Mouse (Mus musculus): ENCODE results near the gene Olfr1198. TPM values are rescaled to one million over a fixed set of nuclear protein-coding genes. Genes with fewer than 3 reads are reported as not detected.

The Olfr1198 gene
- not detected for total RNA-seq (2023)

DNA sequence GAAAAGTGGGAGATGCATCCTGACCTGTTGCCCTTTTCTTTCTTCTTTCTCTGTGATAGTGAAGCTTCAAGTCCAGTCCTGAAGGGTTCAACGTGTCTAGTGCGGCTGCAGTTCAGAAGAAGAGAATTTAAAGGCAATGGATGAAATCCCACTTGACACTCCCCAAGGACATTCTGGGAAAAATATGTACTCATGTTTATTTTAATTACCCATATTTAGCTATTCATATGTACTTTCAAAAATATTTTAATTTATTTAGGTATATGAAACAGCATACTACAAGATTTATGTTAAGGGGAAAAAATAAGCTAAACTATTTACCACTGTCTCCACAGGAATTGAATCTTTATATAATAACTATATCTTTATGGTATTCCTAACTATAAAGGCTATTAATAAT is at the start of gene Olfr1198:
Olfr1198 (minus strand) TSS at position 101 of the 400 bp plus-strand sequence.

DNA sequence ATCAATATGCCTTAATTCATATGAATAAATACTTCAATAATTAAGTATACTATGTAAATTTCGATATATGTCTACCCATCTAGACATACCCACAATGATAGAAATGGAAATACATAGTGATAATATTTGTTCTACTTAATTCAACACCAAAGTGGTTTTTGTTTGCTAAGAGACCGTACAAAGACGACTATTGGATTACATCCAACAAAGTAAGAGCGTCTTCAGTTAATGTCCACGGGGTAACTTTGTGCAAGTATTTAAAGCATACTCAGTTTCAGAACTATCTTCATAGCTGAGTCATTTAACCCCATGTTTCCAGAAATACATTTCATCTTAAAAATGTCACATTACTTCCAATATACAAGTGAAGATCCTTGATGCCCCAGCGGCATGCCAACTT is 41.6 kb upstream of the Olfr1198 start, which contains the start of gene Olfr1201:
Olfr1201 (plus strand) TSS at position 301 of the 400 bp plus-strand sequence.

DNA sequence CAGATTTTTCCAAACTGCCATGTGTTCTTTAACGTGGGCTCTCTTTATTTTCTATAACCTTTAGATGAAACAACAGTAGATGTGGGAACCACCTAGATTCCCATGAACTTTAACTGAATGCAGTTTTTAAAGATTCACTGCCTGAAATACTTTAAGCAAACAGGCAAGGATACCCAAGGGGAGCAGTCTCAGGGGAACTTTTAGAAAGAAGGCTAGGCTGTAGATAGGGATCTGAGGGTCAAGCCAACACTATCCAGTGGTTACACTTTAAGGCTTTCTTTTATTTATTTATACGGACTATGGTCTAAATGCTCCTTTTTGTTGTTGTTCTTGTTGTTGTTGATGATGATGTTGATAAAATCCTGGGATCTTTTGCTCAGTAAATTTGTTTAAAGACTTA is 19.2 kb upstream of the Olfr1198 start, which contains the start of gene Olfr1200:
Olfr1200 (minus strand) TSS at position 101 of the 400 bp plus-strand sequence.

DNA sequence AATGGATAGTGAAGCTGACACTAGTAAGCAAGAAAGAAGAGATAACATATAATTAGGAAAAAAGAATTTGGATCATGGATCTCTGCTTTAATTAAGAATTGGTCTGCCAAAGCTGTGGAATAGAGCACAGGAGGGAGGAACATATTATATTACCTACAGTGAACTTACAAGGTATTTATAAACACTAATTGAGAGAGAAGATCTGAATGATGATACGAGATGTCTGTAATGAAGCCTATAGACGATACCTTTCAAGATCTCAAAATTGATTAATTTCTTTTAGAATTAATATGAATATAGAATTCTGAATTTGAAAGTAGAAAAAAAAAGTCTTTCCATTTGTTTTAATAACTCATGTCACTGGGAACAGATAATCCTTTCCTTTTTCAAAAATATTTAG is 9.2 kb upstream of the Olfr1198 start, which contains the start of gene Olfr1199:
Olfr1199 (minus strand) TSS at position 101 of the 400 bp plus-strand sequence.

DNA sequence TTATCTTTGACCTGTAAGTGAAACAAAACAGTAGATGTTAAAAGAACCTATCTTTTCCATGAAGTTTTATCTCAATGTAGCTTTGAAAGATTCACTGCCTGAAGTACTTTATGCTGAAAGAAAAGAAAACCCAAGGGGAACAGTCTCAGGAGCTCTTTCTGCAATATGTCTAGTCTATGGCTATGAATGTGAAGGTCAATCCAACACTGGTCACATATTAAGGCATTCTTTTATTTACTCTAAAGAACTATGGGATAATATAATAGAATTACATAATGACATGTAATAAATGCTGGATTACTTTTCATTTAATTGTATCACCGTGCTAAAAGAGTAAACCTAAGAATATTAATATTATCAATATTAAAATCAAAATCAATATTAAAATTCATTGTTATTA is 18.9 kb downstream of the Olfr1198 start, which contains the start of gene Olfr1197:
Olfr1197 (minus strand) TSS at position 101 of the 400 bp plus-strand sequence.

DNA sequence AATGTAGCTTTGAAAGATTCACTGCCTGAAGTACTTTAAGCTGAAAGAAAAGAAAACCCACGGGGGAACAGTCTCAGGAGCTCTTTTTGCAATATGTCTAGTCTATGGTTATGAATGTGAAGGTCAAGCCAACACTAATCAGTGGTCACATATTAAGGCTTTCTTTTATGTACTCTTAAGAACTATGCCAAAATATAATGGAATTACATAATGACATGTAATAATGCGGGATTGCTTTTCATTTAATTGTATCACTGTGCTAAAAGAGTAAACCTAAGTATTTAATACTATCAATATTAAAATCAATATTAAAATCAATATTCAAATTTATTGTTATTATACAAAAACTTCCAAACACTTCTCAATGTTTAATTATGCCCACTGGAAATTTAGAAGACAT is 46.7 kb downstream of the Olfr1198 start, which contains the start of gene Olfr1196:
Olfr1196 (minus strand) TSS at position 101 of the 400 bp plus-strand sequence.

Other genes starting within 250 kb of the Olfr1198 start
- not detected for gene Olfr1186, start 232.8 kb downstream of the Olfr1198 start, total RNA-seq (2023)
- gene Olfr1188, start 194.4 kb downstream of the Olfr1198 start, total RNA-seq (2023), result not detected
- gene Olfr1189, start 164.9 kb downstream of the Olfr1198 start, total RNA-seq (2023), result not detected
- gene Olfr1191-ps1, start 110.8 kb downstream of the Olfr1198 start, total RNA-seq (2023), result 0.12 TPM
- gene Olfr1192-ps1, start 102.9 kb downstream of the Olfr1198 start, total RNA-seq (2023), result not detected
- gene Olfr1193, start 75.7 kb downstream of the Olfr1198 start, total RNA-seq (2023), result not detected
- gene Olfr1195, start 62.2 kb downstream of the Olfr1198 start, total RNA-seq (2023), result not detected
- gene Olfr1196, start 46.8 kb downstream of the Olfr1198 start, total RNA-seq (2023), result not detected
- gene Olfr1197, start 19.0 kb downstream of the Olfr1198 start, total RNA-seq (2023), result not detected
- gene Olfr1199, start 9.1 kb upstream of the Olfr1198 start, total RNA-seq (2023), result not detected
- not detected for gene Olfr1200, start 19.1 kb upstream of the Olfr1198 start, total RNA-seq (2023)
- not detected for gene Olfr1201, start 41.7 kb upstream of the Olfr1198 start, total RNA-seq (2023)
- not detected for gene Olfr1202, start 63.1 kb upstream of the Olfr1198 start, total RNA-seq (2023)
- not detected for gene Olfr1205, start 78.4 kb upstream of the Olfr1198 start, total RNA-seq (2023)
- not detected for gene Olfr1204, start 97.9 kb upstream of the Olfr1198 start, total RNA-seq (2023)
- gene Olfr1206, start 111.9 kb upstream of the Olfr1198 start, total RNA-seq (2023), result not detected
- gene Olfr1208, start 150.9 kb upstream of the Olfr1198 start, total RNA-seq (2023), result not detected
- not detected for gene Olfr1209, start 163.8 kb upstream of the Olfr1198 start, total RNA-seq (2023)
- gene Olfr1211, start 186.7 kb upstream of the Olfr1198 start, total RNA-seq (2023), result not detected
- gene Olfr1212, start 202.6 kb upstream of the Olfr1198 start, total RNA-seq (2023), result not detected
- not detected for gene Gm13762, start 228.9 kb upstream of the Olfr1198 start, total RNA-seq (2023)
- not detected for gene Olfr1214, start 241.3 kb upstream of the Olfr1198 start, total RNA-seq (2023)

All from CD8-positive naive resting alpha-beta T cell, adult 57 days (primary cell).